Mouse (Mus musculus): ENCODE data around the gene Cep57l1.
A peak's percentile ranks its signal among the peaks of the same experiment; 100 is the strongest.
"Not testable (repeated sequence)": the region's sequence is repeated elsewhere in the genome, so short reads cannot be mapped to it uniquely, and the experiment has no call there.

The Cep57l1 gene

DNA sequence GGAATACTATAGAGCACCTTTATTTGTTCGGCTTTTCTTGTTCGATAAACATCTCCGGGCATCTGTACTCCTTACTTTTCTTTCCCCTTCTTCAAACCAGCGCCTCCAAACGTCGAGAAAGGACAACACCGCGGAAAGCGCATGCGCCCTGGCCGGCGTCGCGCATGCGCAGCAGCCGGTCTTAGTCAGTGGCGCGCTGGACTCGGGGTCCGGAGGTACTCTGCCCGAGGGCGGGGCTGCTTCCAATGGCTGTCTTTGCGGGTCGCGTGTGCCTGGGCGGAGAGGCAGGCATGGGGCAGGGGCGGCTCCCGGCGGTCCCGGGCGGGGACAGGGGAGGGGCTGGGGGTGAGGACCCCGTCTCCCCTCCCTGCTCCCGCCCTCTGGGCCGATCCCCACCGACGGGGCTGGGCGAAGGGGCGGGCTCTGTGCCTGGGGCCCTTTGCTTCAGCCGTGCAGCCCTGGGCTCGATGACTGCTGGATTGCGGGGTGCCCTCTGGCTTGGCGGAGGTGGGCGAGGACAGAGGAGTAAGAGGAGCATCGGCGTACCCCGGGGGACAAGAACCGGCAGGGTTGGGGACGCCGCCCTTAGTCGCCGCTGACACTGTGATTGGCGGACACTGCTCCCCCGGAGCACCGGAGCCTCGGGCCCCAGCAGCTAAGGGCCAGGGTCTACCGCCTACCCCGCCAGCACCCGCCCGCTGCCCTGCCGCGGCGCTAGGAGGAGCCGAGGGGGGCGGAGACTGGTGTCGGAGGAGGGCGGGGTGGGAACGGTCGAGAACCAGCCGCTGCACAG, at the start of gene Cep57l1, which contains the start of gene Sesn1:
Gene Cep57l1, minus strand, starts transcription at position 101 of the 793 bp plus-strand sequence.
Gene Sesn1, plus strand, starts transcription at position 165 of the 793 bp plus-strand sequence.
- peak; percentile 97 for DNase-seq (ENCODE audit: low spot score)

DNA sequence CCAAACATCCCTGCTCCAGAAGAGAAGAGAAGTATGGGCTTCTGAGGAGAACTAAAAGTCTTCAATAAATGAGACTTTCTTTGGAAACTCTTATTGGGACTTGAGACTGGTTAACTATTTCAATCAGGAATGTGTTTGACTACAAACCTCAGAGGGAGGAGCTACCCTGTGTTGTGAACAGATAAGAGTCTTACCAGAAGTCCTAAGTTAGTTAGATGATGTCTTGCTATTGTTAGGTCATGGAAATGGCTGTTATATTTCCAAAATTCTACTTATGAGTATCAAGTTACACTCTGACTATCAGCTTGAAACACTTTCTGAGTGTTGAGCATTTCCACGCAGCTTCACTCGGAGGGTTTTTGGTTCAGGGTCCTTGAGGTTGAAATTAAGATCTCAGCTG, 39.0 kb upstream of the Cep57l1 start:
- no peak for DNase-seq (ENCODE audit: low spot score)

DNA sequence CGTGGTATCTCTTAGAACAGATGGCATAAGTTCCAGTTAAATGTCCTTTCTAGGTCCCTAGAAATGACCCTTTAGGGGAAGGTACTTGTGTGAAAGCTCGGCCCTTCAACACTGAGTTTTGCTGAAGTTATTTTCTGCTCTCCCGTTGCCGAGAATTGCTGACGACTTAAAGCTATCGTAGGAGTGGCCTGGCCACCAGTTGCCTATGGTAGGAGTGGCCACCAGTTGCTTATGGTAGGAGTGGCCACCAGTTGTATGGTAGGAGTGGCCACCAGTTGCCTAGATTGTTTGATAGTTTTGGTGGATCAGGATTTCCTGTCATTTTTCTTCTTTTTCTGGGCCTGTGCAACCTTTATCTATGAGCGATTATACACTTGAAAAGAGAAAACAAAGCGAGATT, 38.1 kb upstream of the Cep57l1 start:
- DNase-seq (ENCODE audit: low spot score): no peak

DNA sequence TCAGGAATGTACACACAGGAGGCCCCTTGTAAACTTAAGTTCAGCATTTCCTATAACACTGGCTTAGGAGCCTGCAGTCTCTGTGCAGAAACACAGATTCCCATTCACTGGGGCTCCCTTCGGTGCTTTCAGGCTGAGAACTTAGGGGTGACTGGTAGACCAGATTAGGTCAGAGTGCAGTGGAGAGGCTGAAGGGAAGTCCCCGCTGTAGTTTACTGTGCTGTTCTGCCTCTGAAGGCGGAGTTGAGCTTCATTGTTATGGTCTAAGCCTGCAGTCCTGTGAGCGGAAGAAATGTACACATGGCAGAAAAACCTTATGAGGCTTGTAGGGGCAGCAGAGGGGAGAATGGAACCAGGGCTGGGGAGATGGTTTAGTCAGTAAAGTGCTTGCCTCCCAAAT, 29.2 kb upstream of the Cep57l1 start:
- no peak for DNase-seq (ENCODE audit: low spot score)

DNA sequence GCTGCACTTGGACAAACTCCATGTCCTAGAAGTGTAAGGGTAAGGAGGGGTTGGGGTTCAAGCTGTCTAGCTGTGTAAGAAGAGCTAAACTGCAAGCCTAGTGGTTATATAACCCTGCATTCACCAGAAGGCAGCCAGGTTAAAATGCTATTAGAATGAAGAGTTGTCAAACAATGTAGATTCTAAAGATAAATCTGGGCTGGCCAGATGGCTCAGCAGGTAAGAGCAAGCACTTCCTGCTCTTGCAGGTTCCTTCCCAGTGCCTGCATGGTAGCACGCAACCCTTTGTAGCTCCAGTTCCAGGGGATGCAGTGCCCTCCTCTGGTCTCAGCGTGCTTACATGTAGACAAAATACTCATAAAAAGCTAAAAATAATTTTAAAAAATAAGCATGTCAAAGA, 24.5 kb upstream of the Cep57l1 start:
- DNase-seq (ENCODE audit: low spot score): no peak

DNA sequence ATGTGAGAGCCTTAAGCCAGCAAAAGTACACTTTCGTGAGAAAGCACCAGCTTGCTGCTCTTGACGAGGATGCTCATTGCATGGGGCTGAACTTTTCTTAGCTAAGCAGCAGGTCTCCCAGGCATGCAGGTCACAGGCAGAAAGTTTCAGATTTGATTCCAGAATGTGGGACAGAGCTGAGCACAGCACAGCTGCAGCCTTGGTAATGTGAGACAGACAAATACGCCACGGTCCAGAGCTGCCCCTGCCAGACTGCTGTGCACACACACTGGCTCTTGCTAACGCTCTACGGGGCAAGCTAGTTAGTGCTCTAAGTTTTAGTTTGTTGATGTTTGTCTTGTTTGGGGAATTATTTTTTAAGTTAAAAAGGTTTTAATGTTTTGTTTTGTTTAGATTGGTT, 22.5 kb upstream of the Cep57l1 start:
- DNase-seq (ENCODE audit: low spot score): no peak

DNA sequence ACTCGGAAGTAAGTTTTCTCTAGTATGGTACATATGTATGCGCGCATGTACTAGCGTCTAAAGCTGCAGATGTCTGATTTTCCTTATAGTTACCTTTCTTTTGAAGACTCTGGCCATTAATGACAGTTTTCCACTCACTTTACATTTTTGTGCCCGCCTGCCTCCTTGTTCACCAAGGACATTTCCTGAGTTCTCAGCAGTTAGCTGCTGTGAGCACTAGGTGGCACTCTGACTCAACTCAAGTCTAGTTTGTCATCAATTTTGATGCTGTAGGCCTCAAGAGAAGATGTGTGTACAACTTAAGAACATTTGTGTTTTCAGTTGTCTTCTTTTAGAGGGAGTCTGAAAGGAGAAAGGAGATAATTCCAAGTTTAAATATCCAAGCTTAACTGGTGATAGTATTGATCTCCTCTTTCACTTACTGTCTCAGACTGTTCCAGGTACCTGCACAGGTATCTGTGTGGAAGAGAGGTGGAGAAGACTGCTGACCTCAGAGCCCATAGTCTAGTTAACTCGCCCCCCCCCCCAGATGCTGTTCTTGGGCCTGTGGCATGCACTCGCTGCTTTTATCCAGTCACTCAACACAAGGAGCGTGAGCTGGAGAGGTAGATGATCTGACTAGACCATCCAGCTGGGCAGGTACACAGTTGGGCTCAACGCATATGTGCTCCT, 21.3 kb upstream of the Cep57l1 start:
- DNase-seq (ENCODE audit: low spot score): peak; percentile 82

DNA sequence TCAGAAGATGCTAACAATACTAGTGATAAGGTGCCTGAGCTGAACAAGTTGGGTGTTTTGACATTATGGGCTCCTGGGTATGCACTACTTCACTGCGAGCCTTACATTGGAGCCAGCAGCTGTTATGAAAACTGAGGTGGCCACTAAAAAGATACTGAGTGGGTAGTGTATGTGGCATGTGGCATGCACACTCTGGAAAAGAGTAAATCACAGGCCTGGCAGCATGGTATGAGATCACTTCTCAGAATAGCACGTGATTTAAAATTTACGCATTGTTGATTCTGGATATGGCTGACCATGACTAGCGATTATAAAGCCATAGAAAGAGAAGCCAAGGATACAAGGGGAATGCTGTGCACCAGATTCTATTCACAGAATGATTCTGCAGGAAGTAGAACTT, 20.8 kb upstream of the Cep57l1 start:
- DNase-seq (ENCODE audit: low spot score): no peak

DNA sequence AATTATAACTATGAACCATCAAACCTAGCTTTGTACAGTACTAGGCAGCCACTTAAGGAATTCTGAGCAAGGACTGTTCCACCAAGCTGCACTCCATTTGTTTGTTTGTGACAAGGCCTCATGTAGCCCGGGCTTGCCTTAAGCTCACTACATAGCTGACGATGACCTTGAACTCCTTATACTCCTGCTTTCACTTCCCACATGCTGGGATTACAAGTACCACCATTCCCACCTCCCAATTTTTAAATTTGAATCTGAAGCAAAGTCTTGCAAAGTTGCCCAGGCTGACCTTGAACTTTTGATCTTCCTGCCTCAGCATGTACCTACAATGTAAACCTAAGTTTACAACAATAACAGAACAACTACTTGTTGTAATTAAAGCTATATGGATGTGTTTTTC, 20.3 kb upstream of the Cep57l1 start:
- no peak for DNase-seq (ENCODE audit: low spot score)

DNA sequence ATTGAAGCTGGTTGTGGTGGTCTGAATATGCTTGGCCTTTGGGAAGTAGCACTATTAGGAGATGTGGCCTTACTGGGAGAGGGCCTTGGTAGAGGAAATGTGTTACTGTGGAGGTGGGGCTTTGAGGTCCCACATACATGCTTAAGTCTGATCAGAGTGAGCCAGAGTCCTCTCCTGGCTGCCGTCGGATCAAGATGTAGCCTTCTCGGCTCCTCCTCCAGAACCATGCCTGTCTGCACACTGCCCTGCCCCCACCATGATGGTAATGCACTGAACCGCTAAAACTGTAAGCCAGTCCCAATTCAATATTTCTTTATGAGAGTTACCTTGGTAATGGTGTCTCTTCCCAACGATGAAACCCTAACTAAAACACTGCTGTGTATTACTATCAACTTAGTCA, 19.5 kb upstream of the Cep57l1 start:
- DNase-seq (ENCODE audit: low spot score): no peak

DNA sequence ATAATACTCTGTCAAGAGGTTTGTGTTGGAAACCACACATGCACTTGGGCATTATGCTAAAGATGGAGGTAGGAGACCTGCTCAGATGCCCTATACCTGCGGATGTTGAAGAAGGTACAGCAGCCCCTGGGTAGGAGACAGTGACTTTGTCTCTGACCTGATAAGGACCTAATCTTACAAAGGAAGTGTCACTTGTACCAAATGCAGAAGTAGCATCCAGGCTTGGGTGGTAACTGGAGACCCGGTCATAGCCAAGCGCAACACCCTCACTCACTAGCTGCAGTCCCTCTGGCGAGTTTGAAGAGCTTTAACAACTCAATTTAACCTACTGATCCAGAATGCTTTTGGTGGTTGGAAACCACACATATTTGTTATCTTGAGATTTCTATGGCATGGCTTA, 18.1 kb upstream of the Cep57l1 start:
- no peak for DNase-seq (ENCODE audit: low spot score)

DNA sequence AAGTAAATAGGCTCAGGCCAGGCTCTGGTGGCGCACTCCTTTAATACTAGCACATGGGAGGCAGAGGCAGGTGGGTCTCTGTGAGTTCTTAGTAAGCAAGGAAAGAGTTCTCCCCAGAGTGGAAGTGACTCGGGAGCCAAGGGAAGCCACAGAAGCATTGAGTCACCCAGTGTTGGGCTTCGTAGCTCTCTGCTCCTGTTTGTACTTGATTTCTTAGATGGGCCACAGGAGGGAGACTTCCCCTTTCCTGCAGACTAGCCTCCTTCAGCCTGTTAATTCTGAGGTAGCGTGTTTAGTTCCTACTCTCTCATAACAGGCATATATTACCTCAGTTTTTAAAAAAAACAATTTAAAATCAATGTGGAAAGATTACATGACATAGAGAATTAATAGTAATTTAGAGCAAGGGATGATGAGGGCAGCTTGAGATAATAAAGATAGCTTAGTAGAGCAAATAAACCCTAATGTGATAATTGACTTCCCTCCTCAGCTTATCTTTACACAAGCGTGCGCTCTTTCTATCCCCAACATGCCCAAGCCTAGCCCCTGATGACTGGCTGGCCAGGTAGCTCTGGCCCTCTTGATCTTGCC, 16.9 kb upstream of the Cep57l1 start:
- no peak for DNase-seq (ENCODE audit: low spot score)

DNA sequence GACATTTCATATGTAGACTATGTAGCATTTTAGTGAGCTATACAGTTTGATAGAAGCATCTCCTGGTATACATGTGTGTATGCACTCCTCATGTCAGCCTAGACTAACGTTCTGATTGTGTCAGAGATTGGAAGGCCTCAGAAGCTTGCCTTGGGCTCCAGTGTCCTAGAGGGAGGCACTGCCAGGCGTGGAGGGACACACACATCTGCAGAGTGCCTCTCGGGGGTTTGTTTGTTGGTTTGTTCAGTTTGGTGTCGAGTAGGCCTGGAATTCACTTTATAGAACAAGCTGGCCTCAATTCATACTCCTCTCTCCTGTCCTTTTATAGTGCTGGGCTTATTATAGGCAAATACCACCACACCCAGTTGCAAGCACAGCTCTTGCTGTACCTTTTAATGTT, 16.3 kb upstream of the Cep57l1 start:
- no peak for DNase-seq (ENCODE audit: low spot score)

DNA sequence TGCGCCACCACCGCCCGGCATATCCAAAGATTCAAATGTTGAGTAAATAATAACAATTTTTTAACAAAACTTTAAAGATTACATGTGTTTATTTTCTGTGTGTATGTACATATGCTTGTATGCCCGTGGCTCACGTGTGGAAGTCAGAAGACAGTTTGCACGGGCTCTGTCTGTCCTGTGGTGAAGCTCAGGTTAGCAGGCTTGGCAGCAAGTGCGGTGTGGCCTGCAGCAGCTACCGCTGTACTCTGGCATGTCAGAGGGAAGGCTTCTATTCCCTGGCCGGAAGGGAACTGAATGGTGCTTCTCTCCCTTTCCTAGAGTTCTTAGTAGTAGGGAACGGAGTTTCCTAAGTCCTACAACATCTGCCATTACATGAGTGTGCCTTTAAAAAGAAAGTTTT, 15.4 kb upstream of the Cep57l1 start:
- DNase-seq (ENCODE audit: low spot score): no peak

DNA sequence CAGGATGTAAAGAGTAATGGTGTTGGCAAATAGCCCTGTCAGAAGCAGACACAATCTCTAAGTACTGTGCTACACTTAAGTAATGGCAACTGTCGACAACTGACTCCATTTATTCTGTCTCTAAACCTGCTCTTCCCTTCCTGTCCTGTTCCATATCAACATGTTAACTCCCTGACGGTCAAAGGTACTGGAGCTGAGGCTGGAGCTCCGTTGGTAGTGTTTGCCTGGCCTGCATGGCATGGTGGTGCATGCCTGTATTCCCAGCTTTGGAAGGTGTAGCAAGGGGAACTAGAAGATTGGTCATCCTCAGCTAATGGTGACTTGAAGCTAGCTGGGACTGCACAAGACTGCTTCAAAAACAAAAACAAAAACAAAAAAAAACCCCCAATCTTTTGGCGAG, 14.2 kb upstream of the Cep57l1 start:
- no peak for DNase-seq (ENCODE audit: low spot score)

DNA sequence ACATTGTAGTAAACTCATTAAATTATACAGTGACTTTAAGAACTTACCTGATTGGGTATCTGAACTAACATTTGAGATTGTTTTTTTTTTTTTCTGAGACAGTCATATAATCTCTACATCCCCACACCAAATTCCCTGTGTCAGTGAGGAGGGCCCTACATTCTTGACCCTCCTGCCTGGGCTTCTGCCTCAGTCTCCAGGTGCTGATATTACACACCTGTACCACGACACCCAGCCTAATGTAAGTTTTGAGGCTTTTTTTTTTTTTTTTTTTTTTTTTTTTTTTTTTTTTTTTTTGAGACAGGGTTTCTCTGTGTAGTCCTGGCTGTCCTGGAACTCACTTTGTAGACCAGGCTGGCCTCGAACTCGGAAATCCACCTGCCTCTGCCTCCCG, 13.6 kb upstream of the Cep57l1 start:
- not testable (repeated sequence) for DNase-seq (ENCODE audit: low spot score)

DNA sequence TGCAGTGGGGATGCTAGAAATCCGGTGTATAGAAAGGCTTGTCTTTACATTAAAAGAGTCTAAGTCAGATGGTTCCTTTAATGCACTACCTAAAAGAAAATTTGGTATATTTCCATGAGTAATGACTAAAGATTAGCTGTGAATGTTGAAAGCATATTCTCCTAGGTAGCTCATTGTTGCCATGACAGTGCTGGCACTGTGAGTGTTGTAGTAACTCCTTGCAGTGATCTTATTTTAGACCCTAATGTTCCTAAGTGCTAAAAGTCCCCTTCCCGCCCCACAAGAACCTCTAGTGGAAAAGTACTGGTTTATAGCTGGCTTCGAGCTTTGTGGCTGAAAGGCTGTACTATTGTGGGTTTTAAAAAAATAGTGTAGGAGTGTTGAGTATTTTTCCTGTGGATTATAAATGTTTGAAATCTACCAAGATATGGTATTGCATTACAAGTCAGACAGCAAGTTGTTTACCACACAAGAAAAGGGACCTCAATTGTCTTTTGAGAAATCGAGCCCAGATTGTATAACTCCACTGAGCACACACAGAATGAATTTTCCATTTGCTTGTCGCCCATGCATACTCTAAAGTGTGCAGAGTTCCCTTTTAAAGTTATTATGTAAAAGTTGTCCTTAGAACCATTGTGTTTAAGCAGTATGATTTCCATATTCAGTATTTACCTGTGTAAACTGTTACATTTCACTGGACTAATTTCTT, 13.1 kb upstream of the Cep57l1 start:
- DNase-seq (ENCODE audit: low spot score): no peak

DNA sequence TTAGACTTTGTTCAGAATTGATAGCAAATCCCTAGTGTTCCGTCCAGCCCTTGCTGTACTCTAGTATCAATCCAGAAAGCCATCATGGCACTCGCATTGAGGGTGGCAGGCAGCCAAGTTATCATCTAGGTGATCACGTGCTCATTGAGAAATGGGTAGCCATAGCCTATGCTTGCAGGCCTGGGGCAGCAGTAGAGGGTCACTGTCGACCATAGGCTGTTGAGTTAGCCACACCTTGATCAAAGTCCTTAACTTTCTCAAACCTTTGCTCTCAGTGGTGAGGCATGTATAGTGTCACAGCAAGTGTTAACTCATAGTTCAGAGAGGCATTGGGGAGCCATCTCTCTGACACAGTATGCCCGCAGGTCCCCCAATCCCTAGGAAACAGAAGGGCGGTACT, 11.5 kb upstream of the Cep57l1 start:
- DNase-seq (ENCODE audit: low spot score): no peak

DNA sequence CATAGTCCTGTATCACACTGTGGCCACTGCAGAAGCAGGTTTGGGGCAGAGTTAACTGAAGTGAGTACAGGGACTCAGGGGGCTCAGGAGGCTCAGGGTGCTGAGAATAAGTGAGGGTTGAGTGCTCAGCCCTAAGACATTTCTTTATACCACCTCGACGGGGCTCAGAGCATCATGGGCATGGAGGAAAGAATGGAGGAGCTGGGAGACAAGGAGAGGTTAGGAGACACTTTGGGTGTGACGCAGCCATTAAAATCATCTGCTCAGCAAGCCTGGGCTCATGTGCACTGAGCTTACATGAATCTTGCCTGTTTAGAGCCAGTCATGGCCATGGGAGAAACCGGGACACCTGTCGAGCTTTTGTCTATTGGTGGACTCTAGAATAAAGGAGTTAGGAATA, 10.7 kb upstream of the Cep57l1 start:
- no peak for DNase-seq (ENCODE audit: low spot score)

DNA sequence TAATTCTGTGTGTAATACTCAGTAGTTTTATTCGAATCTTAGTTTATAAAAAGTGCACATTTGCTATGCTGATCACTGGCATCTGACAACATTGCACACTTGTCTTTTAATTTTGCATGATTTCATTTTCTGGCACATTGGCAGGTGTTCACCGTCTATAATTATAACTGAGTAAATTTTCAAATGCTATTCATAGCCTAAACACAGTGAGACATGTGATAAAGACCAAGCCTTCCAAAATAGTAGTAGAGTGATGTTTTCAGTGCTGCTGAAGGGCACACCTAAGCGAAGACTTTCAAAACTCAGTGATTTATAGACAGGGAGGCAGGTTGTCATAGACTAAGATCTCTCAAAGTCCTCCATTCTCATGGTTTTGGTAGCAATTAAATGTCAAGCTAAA, 9.6 kb upstream of the Cep57l1 start:
- no peak for DNase-seq (ENCODE audit: low spot score)

DNA sequence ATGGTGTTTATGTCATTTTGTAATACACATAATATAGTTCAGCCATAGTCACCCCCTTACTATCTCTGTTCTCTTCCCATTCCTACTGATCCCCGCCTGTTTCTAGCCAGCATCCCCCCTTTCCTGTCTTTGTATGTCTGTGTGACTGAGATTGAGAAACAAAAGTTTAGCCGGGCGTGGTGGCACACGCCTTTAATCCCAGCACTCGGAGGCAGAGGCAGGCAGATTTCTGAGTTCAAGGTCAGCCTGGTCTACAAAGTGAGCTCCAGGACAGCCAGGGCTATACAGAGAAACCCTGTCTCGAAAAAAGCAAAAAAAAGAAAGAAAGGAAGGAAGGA, 9.0 kb upstream of the Cep57l1 start:
- not testable (repeated sequence) for DNase-seq (ENCODE audit: low spot score)

DNA sequence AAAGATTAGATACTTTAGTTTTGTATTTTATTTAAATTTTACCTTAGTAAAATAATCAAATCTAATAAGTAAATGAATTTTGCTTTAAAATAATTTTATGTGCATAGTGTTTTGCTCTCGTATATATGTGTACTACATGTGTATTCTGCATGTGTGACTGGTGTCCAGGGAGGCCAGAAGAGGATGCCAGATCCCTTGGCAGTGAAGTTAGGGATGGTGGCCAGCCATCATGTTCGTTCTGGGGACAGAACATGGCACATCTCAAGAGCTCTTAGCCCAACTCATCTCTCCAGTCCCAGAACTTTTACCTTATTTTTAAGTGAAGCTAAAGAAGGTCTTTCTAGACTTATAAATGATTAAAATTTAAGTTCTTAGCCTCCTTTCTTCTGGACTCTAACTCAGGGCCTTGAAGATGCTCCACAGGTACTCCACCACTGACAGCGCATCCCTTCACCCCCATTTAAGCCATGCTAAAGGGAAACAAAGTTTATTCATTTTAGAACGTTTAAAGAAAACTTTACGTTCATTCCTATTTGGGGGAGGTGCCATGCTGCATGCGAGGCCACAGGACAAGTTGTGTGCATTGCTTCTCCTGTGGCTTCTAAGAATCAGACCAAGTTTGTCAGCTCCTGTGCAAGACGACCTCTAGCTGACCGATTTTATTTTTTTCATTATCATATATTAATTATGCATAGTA, 8.5 kb upstream of the Cep57l1 start:
- DNase-seq (ENCODE audit: low spot score): no peak

All from retina, embryonic 14.5 days (tissue).